Mouse (Mus musculus) ES-E14 (cell line): Measurements from ENCODE around the gene Reg4.

ENCODE experiments used
- MAFK ChIP-seq: IDR thresholded peaks from 2 replicates; pipeline ENCODE4 v1.6.1; 2014; ENCODE audit warnings: mild to moderate bottlenecking, low read depth, low read length, inconsistent platforms; ENCODE audit not compliant: insufficient read depth
- ZC3H11A ChIP-seq: IDR thresholded peaks from 2 replicates; pipeline ENCODE4 v1.6.1; 2012; ENCODE audit warnings: low read depth, mild to moderate bottlenecking, inconsistent platforms, low read length, borderline replicate concordance

DNA sequence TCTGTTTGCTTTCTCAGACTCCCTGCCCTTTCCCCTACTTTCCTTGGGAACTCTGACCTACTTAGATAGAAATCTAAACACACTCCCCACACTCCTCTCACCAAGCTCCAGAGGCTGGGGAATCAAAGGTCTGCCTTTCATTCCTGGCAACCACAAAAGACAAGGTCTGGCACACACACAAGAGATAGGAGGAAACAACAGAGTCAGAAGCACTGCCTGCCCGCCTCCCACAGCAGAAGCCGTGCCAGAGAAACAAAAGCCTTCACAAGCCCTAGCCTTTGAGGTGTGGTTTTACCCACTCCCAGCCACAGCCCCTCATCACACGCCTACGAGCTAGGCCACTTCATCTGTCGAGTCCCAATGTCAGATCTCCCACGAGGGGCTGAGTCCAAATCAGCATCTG lies 45.3 kb downstream of the Reg4 start:
- TF ChIP-seq ZC3H11A = no peak
- TF ChIP-seq MAFK = no peak
